Mouse (Mus musculus) bone marrow, adult 2 months (tissue): Measurements from ENCODE around the gene Fkbp1a. TPM values are rescaled to one million over a fixed set of nuclear protein-coding genes. Genes with fewer than 3 reads are reported as not detected.

Experiments
- H3K27ac ChIP-seq: fragments of 200-500 bp; 2 replicates; pipeline ENCODE4 v1.5.1; 2012; ENCODE audit warnings: low read depth, mild to moderate bottlenecking, control low read depth, inconsistent platforms, low read length; ENCODE audit not compliant: control insufficient read depth, poor library complexity, insufficient read depth
- H3K4me1 ChIP-seq: fragments of 200-500 bp; 2 replicates; pipeline ENCODE4 v1.6.1; 2011; ENCODE audit warnings: low read length; ENCODE audit not compliant: control insufficient read depth, insufficient read depth
- H3K4me3 ChIP-seq: fragments of 200-500 bp; replicated peaks from 2 replicates; pipeline ENCODE3; 2011; ENCODE audit warnings: mild to moderate bottlenecking, low read depth, low read length, control low read depth; ENCODE audit not compliant: control insufficient read depth
- CTCF ChIP-seq: fragments of 200-500 bp; IDR thresholded peaks from 2 replicates; pipeline ENCODE4 v1.5.1; 2011; ENCODE audit warnings: low read length, control low read depth; ENCODE audit not compliant: control insufficient read depth, insufficient read depth
- POLR2A ChIP-seq: fragments of 200-500 bp; IDR thresholded peaks from 2 replicates; pipeline ENCODE4 v1.6.1; 2011; ENCODE audit warnings: low read depth, mild to moderate bottlenecking, control low read depth, low read length, borderline replicate concordance; ENCODE audit not compliant: control insufficient read depth
- WGBS: fragments of 180-500 bp; shearing (Covaris S2); methylation state at CpG from one replicate; pipeline ENCODE4 v1.1.7; 2018; 5-methylcytosine and 5-hydroxymethylcytosine counted together
- polyA plus RNA-seq: library from polyadenylated mRNA; stranded (reverse); fragments of >200 nt; gene quantifications from 2 replicates; pipeline ENCODE4 v1.2.4, GENCODE M21; 2011; ENCODE audit warnings: low replicate concordance; ENCODE audit not compliant: missing spikeins, insufficient read depth, insufficient read length

Gene Fkbp1a
- polyA plus RNA-seq, 1 experiment: 70.4 TPM

GRCm38 (mm10) chr2:151605437-151605987 is 63.2 kb downstream of the Fkbp1a start:
- Histone ChIP-seq H3K4me3 (no peak overlapping the region), H3K27ac (no peak overlapping the region; the same call in 1 of the 2 replicates), H3K4me1 (no peaks in the 10 kb centered on the region)
- 24% methylated on average over 11 of the region's 11 CpGs for WGBS
- no peak for TF ChIP-seq CTCF
- TF ChIP-seq POLR2A: no peak

- Histone ChIP-seq H3K4me1 (no peaks in the 10 kb centered on the region), H3K4me3 (no peak overlapping the region), H3K27ac (no peak overlapping the region)
- WGBS: 71% methylated on average over 1 of the region's 1 CpGs
- TF ChIP-seq POLR2A: no peak
- no peak for TF ChIP-seq CTCF
Observed at GRCm38 (mm10) chr2:151608435-151608834, 66.2 kb downstream of the Fkbp1a start.

- 59% methylated on average over 3 of the region's 3 CpGs for WGBS
- TF ChIP-seq CTCF (no peak), POLR2A (no peak)
- no peaks in the 10 kb centered on the region for H3K4me1 ChIP-seq
- no peak overlapping the region for H3K4me3 ChIP-seq
- H3K27ac ChIP-seq: no peak overlapping the region
Observed at GRCm38 (mm10) chr2:151609974-151610373, 67.7 kb downstream of the Fkbp1a start.

Other genes with a start within 250 kb of the Fkbp1a start
- not detected in 2 replicates for gene 4921509C19Rik, start 66.3 kb upstream of the Fkbp1a start, polyA plus RNA-seq
- gene Nsfl1c, start 48.3 kb upstream of the Fkbp1a start, polyA plus RNA-seq: 34.0 and 51.9 TPM in 2 replicates
- not detected in 2 replicates for gene Sdcbp2, start 30.1 kb downstream of the Fkbp1a start, polyA plus RNA-seq
- 0.42 TPM in 1 of 2 replicates, not detected in the other for gene Snph, start 90.1 kb downstream of the Fkbp1a start, polyA plus RNA-seq
- gene Rad21l, start 126.0 kb downstream of the Fkbp1a start, polyA plus RNA-seq: not detected in 2 replicates
- not detected in 2 replicates for gene Tmem74b, start 159.5 kb downstream of the Fkbp1a start, polyA plus RNA-seq
- gene Psmf1, start 201.7 kb downstream of the Fkbp1a start, polyA plus RNA-seq: 31.9 and 38.6 TPM in 2 replicates